Mouse (Mus musculus): ENCODE measurements around the gene Cerk.
"Not testable (repeated sequence)": the region's sequence is repeated elsewhere in the genome, so short reads cannot be mapped to it uniquely, and the experiment has no call there.

The Cerk gene

DNA sequence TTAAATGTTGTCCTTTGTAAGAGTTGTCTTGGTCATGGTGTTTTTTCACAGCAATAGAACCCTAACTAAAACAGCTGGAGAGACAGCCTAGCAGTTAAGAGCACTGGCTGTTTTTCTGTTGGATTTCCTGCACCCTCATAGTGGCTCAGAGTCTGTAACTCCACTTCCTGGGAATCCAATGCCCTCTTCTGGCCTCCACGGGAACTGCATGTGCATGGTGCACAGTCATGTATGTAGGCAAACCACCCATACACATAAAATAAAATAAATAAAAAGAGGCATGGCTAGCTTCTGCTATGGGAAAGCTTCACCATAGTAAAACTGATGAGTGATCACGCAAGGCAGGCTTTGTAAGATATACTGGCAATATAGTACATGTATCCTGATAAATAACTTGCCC, 19.4 kb upstream of the Cerk start:
- peak; percentile 59 to 68 for DNase-seq

DNA sequence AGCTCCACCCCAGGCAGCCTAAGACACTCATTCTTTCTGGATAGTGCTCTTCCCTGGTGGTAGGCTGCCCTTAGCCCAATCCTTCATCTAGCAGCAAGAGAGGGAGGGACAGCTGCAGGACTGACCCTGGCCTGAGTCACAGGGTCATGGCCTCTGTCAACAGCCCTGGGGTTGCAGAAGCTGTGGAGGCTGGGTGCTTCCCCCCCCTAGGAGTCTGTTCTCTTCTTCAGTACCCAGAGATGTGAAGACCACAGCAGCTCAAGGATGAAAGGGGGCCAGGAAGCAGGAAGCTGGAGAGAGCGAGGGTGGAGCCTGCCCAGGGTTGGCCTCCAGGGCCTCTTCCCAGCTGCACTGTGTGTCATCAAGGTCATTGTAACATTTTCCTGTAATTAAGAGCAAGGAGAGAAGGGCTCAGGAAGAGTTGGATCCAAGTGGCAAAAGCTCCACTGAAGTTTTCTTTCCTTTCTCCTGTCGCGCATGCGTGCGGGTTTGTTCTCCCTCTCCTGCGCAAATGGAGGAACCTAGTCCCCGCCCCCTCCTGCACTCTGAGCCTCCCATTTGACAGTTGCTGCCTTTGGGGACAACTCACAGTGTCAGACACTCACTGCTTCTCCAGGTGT, 18.1 kb upstream of the Cerk start:
- DNase-seq: no peak

DNA sequence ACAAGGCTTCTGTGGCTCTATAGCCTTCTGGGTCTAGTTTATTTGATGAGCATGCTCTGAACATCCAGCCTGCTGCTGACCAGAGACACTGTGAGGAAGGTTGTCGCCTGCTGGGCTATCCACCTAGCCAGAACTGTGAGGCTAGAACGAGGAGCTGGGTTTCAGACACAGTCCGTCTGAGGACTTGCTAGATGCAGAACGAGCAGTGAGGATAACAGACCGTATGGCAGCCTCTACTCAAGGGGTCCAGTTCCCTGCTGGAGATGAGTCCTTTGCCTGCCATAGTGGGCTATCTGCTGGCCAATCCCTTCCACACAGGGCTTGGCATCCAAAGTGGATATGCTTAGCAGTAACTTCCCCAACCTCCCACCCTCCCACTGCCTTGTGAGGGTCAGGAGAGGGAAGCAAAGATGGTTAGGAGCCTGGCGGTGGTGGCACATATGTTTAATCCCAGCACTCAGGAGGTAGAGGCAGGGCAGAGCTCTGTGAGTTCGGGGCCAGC, 17.4 kb upstream of the Cerk start:
- DNase-seq: no peak

DNA sequence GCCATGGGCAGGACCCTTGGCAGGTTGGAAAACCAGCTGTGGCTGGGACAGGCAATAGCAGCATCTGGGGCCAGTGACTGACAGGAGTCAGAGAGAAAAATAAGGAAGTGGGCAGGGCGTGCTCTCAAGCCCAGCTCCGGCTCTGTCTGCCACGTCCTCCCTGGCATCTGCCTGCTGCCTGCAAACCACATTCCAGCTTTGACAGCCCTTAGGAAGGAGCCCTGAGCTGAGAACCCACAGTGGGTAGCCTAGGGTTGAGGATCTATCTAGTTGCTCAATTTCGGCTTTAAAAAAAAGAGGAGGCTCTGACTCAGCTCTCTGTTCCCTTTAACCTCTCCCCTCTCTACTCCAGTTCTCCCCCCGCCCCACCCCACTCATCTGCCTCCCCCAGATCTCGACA, 16.7 kb upstream of the Cerk start:
- no peak for DNase-seq

DNA sequence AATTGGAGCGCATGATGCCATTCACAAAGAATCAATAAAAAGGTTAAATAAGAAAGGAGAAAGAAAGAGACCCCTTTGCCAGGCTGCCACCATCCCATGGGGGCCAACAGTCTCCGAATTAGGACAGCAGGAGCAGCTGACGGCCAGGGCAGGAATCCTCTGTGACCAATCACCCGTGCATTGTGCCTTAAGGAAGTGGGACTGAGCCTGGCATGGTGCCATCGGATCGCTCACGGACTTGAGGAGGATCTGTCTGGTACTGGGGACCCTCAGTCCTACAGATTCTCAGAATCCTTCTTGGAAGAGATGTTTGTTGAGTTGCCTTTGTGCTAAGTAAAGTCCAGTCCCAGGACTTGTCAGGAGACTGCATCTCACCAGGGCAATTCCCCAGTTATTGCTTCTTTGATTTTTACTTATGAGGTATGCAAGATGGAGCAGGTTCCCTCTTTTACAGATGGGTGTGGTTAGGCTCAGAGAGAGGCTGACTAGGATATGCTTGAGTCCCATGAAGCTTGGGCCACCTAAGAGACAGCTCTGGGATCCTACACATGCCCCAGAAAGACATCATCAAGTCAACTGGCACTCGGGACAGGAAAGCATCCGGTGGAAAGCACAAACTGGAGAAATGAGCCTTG, 15.9 kb upstream of the Cerk start:
- no peak for DNase-seq

DNA sequence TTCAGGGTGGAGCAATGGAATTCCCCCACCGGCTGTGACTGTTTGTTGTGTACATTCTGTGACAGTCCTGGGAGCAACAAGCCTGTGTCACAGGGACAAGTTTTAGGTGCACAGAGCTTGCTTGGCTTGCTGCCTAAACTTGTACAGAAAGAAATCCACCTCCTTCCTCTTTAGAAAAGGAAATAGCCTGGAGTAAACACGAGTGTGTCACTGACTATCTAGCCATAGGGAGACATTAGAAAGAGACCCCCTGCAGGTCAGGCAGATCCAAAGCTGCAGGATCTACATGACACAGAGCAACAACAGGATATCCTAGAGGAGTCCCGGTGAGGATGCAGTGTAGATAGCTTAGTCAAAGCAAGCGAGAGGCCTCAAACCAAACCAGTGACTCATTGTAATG, 15.2 kb upstream of the Cerk start:
- no peak for DNase-seq

DNA sequence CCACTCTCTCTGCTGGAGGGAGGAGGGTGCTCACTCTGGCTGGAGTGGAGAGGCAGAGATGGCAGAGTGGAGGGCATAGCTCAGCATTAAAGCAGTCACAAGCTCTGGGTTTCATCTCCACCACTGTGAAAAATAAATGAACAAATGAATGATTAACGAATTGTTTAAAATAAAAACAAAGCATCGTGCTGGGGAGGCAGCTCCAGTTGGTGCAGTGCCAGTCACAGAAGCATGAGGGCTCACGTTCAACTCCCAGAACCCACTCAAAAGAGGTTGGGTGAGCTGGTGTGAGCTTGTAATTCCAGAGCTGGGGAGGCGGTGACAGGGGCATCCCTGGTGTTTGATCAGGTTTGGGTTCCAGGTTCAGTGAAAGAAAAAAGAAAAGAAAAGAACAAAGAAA, 14.2 kb upstream of the Cerk start:
- DNase-seq: no peak

DNA sequence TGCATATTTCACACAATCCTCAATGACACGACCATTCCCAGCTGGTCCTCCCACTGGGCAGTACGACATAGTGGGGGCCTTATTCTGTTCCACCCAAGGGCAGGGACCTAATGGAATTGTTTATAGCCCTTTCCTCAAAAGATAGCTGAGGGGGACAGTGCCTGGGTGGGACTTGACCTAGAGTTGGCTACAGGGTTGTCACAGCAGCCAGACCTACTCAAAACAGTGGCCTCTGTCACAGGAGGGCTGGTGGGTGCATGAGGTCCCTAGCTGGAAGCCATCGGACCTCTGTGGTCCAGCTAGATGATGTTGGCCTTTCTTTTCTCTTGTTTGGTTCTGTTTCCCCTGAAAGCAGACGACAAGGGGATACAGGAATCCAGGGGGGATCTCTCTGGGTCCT, 13.5 kb upstream of the Cerk start:
- no peak for DNase-seq

DNA sequence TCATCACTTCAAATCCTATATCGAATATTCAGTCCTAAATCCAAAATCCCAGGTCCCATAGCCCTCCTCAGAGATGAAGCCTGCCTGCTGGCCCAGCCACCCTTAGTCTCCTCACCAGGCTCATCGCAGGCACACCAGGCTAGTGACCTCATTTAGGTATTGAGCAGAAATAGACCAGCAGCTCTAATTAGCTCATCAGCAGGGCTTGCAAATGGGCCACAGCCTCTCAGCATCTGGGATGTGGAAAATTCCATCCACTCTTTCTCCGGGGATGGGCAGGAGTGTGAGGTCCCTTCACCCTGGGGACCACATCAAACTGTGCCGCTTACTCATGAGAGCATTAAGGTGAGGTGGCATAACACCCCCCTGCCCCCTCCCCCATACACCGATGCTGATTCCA, 13.1 kb upstream of the Cerk start:
- DNase-seq: no peak

DNA sequence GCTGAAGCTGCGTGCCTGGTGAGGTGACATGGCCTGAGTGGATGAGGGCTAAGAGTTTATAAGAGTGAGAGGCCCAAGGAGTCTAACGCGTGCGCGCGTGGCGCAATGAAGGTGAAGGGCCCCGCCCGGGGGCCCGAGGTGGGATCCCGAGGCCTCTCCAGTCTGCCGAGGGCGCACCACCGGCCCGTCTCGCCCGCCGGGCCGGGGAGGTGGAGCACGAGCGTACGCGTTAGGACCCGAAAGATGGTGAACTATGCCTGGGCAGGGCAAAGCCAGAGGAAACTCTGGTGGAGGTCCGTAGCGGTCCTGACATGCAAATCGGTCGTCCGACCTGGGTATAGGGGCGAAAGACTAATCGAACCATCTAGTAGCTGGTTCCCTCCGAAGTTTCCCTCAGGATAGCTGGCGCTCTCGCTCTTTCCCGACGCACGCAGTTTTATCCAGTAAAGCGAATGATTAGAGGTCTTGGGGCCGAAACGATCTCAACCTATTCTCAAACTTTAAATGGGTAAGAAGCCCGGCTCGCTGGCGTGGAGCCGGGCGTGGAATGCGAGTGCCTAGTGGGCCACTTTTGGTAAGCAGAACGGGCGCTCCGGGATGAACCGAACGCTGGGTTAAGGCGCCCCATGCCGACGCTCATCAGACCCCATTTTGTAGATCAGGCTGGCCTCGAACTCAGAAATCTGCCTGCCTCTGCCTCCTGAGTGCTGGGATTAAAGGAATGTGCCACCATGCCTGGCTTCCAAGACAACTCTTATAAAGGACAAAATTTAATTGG, 8.9 kb upstream of the Cerk start:
- DNase-seq: peak in 1 of 2 experiments; percentile 46

DNA sequence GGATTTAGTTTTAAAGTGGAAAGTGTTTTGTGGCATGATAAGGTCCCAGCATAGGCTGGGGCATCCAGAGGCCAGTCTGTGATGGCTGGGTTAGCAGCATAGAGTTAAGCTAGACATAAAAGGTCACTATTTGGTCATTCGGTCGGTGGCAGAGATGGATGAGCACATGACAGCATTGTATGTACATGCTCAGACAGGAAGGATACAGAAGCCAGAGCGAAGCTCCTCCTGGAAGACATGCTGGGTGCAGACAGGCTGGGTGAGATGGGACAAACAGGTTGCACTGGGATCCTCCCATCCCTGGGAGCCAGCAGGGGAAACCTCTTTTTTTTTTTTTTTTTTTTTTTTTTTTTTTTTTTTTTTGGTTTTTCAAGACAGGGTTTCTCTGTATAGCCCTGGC, 6.0 kb upstream of the Cerk start:
- DNase-seq: no peak

DNA sequence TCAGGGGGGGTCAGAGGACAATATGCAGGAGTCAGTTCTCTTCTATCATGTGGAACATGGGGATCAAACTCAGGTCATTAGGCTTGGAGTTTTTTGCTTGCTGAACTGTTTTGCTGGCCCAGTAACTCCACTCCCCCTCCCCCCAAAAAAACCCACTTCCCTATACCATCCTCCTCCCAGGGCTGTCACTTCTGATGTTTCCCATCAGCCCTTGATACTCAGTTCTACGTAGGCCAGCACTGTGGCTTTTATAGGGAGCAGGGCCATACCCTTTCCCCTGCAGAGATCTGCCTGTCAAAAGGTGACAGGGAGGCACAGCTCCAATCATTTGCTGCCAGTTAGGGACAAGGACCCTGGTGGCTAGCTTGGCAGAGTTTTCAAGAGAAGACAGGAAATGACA, 5.6 kb upstream of the Cerk start:
- DNase-seq: no peak

DNA sequence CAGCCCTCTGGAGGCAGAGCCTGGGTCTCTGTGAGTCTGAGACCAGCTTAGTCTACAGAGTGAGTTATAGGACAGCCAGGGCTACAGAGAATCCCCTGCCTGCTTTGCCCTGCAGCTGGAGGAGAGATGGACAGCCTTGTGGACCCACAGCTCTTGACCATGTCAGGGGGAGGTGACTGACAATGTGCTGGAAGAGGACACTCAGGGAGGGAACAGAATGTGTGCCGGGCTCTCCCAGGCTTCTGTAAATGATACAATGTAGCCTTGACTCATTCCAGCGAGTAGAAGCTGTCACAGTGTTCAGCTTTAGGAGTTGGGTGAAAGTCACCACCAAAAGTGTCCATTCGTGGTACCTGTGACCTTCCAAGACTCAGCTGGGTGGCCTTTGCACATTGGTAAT, 4.4 kb upstream of the Cerk start:
- DNase-seq: no peak

DNA sequence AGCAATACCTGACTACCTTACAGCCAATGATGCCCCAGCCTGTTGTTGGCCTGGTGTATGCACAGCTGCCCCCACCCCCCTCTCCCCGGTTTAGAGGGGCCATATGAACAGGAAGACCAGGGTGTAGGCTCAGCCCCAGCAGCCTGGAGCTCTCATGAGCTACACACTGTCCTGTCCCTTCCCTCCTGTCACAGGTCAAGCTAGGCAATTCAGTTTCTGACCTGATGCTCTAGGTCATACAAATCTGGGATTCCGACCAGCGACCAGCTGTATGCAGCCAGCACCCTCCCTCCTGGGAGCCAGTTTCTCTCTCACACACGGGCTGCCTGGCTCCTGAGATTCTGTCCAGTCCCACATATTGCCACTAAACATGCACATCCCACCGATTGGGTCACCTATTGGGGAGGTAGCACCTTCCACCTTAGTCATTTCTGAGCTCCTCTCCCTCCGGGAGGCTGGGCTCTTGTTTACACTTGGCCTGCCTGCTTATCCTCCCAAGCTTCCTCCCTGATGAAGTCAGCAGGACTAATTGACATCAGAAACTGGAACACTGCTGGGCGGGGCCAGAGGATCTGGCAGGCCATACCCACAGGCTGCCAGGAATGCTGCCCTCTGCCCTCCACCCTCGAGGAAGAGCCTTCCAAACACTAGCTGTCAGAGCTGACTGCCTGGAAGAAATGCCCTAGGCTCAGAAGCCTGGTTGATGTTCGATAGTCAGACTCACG, 3.0 kb upstream of the Cerk start:
- peak; percentile 85 to 93 for DNase-seq

DNA sequence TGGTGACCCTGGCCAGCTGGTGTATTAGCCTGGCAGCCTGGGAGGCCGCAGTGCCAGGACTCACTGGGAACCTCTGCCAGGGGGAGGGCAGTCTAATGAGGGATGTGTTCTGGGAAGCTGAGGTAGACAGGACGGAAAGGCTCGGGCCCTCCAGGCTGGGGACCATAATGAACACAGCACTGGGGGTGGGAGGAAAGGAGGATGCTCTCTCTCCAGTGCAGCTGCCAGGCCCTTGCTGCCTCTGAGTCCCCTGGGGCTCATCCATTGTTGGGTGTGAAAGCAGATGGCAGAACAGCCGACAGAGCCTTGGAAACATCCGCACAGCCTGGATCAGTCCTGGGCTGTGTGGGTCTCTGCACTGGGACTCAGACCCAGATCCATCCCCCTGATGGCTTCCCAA, 2.2 kb upstream of the Cerk start:
- peak; percentile 36 to 41 for DNase-seq

DNA sequence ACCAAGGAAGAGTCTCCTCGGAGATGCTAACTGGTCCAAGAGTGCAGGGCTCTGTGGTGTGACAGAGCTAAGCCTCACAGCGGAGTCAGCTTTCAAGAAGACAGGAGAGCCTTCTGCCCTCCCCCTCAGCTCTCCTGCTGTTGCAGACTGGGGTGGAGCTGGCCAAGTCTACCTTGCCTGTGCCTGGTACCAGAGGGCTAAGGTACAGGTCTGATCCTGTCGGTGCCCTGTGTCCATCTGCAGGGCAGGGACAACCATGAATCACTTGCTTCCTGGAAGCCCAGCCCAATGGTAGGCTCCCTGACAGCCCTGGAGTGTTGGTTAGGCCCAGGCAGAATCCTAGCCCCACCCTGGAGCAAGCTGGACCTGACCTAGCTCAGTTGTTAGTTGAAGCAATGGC, 745 bp upstream of the Cerk start:
- DNase-seq: peak; percentile 56 to 58

DNA sequence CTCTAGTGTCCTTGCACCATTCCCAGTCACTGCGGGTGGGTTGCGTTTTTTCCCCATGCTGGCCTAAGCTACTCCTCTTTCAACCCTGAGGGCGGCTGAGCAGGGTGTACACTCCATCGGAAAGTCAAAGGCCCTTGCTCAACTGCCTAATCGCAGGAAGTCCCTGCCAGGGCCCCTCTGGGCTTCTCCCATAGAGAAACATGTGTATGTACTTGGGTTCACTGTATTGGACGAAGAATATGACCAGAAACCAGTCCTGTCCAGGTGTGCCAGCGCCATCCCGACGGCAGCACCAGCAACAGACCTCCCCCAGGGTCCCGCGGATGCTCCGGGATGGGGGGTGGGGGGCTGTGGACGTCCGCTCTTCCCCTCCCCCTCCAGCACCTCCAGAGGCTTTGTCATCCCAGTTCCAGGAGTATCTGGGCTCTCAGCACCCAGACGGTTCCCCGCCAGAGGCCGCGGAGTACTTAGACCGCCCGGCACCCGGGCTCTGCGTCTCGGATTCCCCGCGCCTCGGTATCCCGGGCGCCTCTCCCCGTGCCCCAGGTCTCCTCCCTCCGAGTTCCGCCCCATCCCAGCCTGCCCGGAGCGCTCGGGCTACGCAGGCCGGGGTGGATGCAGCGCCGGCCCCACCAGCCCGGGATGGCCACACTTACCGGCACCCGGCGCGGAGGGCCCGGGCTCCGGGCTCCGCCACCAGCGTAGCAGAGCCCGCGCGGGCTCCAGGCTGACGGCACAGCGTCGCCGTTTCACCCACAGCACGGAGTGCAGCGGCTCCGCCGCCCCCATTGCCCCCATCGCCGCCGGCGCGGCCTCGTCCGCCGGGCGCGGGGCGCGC, 871 bp downstream of the Cerk start:
- DNase-seq: peak in 1 of 2 experiments; percentile 52

DNA sequence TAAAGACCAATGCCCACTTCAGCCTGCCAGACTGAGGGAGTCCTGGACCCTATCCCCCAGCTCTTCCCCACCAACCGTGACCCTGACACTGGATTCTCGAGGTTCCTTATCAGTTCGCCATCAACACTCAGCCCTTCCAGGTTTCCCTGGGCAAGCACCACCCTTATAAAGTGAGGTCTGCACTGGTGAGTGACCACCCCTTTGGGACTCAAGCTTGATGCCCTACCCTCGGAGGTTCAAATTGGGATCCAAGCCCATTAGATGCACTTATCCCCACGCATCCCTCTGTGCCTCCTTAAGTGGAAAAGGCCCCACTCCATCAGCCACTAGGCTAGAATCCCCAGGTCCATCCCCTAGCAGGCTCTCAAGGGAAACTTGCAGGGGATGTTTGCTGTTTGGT, 1.9 kb downstream of the Cerk start:
- DNase-seq: peak in 1 of 2 experiments; percentile 36

DNA sequence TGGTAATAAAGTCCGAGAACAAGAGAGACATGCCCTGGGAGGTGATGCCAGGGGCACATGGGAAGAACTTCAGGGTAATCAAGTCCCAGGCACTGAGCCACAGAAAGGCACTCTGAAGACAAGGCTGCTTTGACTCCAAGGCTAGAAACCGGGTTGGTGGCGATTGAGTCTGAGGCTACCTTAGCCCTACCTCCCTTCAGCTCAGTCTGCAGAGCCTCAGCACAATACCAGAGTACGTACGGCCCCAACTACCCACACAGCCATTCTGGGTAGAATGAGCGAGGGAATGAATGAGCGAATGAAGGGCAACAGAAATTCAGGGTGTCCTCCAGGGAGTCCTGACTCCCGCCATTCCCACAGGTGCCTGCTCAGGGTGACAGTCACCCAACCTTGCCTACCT, 2.5 kb downstream of the Cerk start:
- peak in 1 of 2 experiments; percentile 41 for DNase-seq

DNA sequence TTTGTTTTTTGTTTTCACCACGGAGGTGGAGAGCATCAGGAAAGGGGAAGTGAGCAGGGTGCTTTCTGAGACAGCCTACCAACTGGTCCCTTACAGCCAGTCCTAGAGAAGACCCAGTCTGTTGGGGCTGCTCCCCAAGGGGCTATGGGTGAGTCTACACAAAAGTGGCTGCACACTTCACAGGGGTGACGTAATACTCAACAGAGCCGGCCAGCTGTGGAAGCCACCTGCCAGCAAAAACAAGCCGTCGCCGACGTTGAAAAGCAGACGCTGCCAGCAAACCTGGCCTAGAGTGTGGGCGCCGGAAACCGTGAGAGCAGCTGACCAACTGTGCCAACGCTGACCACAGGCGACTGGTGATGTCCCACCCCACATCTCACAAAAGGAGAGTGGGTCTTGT, 3.3 kb downstream of the Cerk start:
- peak in 1 of 2 experiments; percentile 50 for DNase-seq

DNA sequence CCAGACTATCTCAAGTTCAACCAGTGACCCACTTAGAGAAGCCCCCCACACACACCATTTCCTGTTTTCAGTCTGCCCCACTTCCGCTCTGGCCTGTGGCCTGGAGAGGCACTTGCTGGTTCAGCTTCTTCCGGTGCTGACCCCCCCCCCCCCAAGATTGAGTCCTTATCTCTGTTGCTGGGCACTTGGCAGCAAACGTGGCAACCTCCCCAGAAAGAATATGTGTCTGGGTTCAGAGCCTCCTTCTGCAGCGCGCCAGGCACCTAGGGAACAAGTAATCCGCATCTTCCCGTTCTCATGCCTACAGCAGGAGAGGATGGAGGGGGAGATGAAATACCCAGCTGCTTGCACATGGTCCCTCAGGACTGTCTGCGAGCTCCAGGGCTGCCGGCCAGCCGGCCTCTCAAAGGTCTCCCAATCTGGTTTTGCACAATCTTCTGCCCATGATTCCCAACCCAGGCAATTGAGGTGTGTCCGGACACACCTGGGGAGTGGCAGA, 4.0 kb downstream of the Cerk start:
- DNase-seq: peak in 1 of 2 experiments; percentile 43

DNA sequence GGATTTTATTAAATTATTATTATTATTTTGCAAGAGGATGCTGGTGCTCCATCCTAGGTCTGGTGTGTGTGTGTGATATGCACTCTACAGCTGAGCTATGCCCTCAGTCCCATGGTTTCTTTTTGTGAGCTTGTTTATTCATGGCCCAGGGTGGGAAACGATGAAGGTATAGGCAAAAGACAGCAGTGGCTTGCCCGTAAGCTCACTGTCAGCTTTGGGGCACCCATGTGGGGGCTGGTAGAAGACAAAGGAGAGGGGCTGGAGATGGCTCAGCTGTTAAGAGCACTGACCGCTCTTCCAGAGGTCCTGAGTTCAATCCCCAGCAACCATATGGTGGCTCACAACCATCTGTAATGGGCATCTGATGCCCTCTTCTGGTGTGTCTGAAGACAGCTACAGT, 4.6 kb downstream of the Cerk start:
- DNase-seq: not testable (repeated sequence)
